Mouse (Mus musculus) neural tube, embryonic 10.5 days (tissue): ENCODE measurements at regions not wholly inside any gene's neighbourhood (a gene's known extent, or its start where the extent isn't known, plus 50 kb on each side); places are given as distances from the start of the nearest gene placed in this dataset.

ENCODE experiments used
- DNase-seq: peaks from one replicate; pipeline ENCODE4 v3.0.0-alpha.2; 2017; ENCODE audit warnings: low spot score; ENCODE audit errors: extremely low spot score

DNA sequence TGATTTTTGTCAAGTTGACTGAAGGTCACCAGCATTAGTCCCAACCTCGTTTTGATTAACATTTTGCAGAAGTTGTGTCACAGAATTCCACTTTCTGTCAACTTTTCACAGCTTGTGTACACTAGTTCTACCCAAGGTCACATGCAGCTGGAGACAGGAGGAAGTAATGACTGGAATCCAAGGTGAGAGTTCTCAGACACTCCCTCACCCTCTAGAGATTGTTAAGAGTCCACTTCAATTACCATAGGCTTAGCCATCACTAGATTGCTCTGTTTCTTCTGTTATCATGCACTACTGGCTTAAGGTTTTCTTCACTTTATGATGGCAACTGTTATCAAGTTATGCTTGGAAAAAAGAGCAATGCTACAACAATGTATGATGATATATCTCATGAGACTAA is 379.0 kb downstream of the Samd5 start:
- no peak for DNase-seq

DNA sequence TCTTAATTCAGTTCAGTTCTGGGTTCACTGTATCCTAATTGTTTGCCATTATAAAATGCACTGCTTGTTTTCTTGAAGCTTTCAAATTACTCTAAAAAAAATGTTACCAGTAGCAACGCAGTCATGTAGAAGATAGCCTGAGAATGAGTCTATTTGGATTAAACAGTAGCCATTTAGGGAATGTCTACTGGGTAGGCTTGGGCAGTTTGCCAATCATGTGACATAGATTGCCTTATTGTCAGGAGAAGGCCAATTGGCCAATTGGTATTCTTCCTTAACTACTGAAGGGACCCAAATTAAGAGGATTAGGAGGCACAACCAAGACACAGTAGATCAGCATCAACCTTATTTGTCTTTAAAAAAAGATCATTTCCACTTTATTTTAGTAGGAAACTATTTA is 379.7 kb downstream of the Samd5 start:
- no peak for DNase-seq

DNA sequence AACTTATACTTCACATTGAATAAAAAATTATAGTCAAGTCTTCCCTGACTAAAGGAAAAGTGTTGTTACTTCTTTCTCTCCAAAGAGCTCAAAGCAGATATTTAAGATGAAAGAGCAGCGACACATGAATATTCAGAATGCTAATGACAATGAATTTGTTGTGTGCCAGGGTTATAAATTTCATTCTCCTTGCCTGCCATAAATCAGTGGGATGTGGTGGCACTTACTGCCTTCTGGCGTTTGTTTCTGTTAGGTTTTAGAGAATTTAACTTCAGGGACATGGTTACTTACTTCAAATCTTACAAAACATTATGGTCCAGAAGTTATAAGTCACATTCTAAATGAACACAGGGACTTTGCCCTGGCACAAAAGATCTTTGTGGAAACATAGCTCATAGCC is 380.4 kb downstream of the Samd5 start:
- DNase-seq, result no peak

DNA sequence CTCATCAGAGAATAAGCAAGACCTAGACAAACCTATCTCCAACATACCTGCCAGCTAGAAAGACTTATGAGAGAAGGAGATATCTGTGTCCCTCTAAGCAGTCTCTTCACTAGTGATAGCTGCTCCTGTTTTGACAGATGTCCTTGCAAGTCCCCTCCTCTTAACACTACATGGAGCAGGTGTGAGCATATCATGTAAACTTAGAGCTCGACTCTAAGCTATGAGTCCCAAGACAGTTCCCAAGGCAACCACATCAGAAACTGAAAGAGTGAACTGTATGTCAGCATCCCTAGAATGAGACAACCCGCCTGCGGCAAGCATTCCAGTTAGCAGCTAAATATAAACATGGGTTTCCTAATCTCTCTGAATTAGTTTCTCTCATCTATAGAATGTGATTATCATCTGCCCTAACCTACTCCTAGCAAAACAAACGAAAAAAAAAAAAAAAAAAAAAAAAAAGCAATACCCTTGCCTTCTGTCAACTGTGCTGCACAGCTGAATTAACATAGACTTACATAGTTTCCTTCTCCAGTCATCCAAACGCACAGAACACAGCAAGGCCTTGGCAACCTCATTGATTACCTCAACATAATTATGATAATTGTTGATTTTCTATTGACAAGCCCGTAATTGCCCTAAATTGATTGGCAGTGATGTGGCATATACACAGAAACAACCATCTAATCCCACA is 383.4 kb downstream of the Samd5 start:
- DNase-seq, result no peak

DNA sequence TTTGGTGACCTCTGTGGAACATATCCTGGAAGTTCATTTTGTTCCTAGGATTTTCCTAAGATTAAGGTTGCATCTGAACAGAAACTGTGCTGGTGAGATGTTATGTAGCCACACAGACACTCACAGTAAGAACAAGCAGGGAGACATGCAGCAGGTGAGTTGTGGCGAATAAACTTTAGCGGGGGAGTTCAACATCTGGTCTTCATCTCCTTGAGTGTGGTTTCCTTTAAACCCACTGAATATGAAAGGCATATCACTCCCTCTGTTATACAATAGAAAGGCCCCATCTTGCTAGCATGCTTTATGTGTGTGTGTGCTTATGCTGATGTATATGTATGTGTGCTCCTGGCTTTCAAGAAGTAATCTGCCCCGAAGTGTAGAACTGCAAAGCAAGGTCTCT is 387.1 kb upstream of the Sash1 start:
- no peak for DNase-seq

DNA sequence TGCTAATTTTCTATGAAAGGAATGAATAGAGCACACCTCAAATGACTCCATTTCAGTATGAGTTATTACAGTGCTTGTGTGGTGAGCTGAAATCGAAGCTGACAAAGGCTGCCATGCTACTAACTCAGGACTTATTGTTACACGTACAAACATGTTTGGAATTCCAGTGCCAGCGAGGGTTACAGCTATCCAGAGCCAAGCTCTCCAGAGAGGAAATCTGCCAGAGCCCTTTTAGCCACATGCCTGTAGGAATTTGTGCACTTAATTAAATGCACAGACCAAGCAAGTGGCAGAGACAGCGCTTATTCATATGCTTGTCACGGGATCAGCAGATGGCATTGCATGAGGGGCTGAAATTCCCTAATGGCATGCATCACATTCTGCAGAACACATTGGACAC is 386.4 kb upstream of the Sash1 start:
- peak; percentile 23 for DNase-seq

DNA sequence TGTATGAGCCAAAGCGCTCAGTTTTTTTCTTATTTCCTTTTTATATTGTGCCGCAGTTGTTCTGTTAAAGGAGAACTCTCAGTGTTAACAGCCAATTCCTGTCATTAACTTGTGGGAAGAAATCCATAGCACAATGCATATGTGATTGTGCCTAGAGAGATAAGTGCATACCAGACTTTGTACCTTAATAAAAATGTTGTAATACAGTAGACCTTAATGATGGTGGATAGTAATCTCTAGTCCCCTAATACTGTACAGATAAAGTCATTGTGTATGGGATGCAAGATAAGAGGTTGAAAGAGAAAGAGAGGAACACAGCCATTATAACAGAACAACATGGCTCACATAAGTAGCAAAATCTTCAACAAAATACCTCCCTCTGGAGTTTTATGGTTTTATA is 379.7 kb upstream of the Sash1 start:
- DNase-seq, result no peak

DNA sequence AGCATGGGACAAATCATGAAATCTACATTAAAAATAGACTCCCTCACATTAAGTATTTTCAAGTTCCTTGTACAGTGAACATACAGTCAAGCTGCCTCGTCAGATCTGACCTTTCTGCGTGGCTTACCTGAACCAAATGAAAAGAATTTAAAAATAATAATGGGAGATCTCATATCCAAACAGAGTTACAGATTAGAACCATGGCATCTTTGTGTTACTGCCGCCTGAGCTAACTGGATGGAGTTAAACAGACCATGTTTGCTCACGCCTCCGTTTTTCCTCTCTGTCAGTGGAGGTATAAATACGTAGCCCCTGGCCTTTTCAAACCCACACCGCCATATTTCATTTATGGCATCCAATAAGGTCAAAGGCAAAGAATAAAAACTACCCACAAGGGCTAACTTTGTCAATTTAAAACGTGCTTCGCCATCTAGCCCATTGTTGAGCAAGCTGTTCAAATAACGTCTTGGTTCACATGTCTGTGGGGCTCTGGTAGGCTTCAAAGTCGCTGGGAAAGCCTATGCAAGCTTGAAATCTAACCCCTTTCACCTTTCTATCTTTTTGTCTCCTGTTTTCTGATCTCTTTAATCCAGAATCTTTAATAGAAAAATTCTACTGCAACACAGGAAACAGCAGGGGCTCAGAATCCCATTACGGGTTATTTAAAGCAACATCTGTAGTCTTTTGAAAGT is 378.6 kb upstream of the Sash1 start:
- DNase-seq, result no peak

DNA sequence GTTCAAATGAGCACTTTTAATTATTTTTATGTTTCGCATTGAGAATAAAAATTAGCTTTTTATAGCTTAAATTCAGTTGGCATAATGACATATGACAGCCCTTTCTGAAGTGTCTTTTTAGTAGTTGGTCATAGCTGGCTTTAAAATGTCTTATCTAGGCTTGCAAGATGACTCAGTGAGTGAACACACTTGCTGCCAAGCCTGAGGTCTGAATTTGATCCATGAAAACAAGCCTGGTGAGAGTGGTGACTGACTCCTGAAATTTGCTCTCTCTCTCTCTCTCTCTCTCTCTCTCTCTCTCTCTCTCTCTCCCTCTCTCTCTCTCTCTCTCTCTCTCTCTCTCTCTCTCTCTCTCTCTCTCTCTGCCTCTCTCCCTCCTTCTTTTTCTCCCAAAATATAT is 372.8 kb upstream of the Sash1 start:
- no peak for DNase-seq

DNA sequence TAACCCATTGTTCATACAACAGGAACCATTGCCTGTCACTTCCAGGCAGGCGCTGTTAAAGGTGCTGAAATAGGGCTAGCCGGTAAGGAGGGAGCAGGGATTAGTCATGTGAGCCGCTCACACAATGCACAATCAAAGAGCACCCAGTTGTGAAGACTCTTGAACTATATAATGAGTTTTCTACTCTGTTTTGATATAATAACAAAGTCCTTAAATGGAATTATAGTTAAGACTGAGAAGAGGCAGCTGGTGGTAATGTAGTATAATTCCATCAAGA is 367.0 kb upstream of the Sash1 start:
- DNase-seq, result no peak

DNA sequence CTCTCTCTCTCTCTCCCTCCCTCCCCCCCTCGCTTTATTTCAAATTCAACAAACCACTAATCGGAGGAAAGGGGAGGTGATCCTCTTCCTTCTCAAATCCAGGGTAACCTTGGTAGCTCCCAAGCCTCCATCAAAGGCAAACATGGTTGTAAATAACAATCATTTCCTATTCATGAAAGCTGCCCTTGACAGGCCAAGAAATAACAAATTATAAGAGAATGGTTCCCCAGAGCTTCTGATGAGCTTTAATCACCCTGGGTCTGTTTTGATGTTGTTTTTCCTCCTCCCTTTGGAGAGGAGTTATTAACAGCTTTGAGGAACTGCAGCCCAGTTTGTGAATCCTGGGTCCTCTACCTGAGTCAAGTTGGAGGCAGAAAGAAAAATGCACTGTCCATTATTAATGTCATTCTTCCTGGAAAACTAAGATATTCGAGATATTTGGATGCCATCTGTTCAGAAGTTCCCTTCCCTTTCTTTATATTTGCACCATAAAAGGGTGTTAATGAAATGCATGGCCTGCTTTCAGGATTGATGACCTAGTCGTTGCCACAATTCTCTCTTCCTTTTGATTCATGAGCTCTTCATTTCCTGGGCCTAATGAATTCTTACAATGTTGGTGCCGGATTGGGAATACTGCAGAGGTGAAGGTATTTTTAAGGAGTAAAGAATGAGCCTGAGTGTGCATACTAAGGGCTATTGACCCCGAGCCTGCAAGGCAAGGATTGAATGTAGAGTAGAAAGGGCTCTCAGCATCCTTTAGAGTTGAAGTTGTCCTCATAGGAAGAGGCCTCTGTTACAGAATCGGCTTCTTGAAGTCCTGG is 366.5 kb upstream of the Sash1 start:
- DNase-seq, result no peak

DNA sequence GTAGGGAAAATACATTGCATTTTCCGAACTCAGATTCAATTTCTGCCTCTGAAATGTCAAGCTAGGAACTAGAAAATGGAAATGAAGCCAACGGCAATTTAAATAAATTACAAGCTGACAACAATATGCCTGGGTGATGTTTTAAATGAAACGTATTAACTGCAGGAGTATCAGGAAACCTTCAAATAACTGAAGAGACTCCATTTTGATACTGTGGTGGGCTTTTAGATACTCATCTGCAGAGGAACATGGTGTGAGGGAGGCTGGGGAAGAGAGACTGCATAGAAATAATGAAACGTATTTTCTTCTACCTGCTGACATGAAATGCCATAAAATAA is 357.4 kb upstream of the Sash1 start:
- no peak for DNase-seq

DNA sequence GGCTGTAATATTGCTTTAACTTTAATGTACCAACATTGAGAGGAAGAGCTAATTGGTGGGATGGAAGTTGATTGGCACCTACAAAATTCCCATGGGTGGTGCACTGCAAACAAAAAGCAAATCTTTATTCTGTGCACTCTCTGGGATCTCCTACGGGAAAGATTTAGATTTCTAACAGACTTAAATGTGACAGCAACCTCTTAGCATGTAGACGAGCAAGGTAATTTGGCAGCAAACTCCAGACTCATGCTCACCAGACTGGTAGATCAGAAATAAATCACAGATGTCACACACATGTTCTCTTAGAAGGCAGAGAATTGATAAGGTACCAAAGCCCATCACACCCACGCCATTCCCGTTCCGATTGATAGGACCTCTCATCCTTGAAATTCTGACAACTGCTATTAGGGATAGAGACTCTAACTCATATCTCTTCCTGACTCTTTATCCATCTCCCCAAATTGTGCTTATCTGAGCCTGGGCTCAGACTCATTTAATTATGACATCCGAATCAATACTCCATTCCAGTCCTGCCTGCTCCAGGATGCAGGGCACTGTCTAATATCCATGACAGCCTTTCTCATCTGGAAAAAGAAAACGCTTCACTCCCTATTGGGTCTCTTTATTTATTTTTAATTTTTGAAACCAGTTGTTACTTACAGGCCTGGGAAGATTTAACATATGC is 356.9 kb upstream of the Sash1 start:
- no peak for DNase-seq

DNA sequence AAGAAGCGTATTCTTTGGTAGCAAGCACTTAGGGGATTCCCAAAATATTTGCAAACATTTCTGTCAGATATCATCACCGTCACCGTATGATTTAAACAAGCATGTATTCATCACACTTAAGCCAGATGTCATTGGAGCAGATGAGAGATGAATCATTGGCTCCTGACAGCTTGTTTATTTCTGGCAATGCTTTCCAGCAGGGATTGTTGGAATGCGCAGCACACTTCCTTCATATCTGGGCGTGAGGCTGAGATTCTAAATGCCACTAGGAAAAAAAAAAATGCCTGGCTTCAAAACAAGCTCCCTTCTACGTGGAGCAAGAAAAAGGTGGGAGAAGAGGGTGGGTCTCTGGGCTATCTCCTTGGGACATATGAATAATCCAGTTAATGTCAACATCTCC is 354.1 kb upstream of the Sash1 start:
- no peak for DNase-seq

DNA sequence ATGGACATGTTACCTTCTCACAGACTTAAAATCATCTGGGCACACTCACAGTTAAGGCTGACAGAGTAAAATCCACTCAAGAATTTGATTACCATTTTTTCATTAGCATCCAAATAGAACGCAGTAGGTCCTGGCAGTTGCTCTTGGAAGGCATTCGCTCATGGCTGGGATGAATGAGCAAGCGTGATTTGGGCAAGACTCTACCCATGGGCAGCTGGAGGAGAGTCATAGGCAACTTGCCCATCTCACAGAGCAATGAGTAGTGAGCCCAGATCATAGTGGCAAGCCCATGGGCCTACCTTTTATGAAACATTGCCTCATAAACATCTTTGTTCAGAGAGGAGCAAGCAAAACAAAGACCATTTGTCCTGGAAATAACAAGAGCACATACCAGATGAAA is 345.9 kb upstream of the Sash1 start:
- DNase-seq, result no peak

DNA sequence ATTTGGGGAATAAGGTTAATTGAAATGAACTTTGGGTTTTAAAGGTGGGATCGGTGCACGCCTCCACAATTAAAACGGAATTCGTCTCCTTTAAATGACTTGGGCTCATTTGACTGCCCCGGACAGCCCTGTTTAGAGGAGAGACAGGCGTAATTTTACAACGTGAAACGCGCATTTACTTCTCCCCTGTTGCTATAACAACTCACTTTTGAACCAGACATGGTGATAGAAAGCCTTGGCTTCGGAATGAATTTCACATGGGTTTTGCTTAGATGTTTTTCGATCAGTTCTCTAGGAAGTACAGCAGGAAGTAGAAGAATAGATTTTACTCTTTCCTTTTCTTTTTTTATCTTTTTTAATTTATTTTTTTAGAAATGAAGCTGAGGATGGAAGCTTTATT is 343.2 kb upstream of the Sash1 start:
- no peak for DNase-seq

DNA sequence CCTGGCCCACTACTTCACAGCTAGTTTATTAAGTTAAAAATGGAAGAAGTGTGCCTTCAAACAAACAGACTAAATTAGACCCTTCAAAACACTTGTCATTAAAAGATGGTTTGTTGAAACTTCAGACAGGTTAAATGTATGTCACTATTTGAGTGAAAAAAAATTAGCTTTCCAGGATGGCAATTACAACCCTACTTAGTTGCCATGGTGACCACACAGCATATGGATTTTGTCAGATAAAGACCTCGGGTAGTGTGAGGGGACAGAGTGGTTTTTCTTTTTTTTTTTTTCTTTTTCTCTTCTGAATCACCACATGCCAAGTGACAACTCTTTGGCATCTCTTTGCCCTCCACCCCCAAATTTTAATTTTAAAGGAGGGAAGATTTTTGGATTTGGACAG is 341.5 kb upstream of the Sash1 start:
- no peak for DNase-seq

DNA sequence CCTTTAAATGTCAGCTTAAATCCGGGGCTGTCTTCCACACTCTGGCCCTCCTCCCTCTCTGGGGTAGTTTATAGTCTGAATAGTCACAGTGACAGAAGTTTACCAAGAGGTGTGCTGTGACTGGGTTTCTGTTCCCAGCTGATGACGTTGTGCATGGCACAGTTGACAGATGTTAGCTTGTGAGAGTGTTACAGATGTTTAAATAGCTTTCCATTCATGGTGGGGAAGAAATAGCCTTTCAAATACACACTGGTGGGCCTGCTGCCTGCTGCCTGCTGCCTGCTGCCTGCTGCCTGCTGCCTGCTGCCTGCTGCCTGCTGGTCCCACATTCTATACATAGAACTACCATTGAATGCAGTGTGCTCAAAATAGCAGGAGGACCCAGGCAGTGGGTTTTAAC is 324.8 kb upstream of the Sash1 start:
- no peak for DNase-seq

DNA sequence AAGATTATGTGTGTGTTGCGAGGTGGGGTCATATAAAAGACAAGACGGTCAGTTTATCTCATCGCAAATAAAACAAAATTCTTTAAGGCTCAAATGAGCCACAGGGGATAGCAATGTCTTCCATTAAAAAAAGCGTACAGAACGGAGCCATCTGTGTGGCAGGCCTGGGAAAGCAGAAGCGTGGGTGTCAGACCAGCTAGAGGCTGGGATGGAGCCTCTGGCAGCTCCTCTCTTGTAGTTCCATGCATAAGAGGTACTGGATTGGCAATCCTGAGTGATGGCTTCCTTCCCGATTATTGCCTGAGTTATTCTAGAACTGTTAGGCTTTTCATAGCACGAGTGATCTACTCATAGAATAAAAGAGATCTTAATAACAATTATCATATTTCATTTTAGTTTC is 318.2 kb upstream of the Sash1 start:
- no peak for DNase-seq

DNA sequence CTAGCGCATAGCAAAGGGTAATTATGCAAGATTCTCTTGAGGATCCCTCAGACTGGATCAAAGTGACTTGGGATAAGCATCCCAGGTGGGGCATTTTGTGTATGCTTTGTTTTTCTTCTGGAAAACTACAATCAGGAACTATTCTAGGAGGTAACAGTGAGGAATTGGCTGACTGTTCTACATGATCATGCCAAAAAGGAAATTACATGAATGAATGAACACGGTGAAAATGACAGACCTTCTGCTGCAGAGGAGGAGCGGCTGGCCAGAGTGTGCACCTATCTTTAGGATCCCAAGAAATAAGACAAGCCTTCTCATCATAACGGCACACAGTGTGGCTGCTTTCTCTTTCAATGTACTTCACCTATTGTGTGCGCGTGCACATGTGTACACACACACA is 317.5 kb upstream of the Sash1 start:
- DNase-seq, result no peak

DNA sequence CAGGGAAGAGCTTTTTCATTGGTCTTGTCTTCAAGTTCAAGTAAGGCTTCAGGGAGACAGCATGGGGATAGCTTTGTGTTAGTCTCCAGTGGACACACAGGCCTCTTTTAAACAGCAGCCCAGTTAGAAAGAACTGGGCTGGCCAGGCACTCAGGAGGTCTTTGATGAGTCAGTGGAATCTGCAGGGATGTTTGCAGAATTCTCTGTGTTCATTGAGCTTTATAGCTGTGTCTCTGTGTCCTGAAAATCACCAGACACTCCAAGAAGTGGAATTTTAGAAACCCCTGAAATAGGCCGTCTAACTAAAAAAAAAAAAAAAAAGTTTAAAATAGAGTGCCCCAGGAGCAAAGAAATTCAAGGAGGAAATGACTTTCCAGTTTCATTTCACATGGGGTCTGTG is 317.1 kb upstream of the Sash1 start:
- DNase-seq, result no peak

DNA sequence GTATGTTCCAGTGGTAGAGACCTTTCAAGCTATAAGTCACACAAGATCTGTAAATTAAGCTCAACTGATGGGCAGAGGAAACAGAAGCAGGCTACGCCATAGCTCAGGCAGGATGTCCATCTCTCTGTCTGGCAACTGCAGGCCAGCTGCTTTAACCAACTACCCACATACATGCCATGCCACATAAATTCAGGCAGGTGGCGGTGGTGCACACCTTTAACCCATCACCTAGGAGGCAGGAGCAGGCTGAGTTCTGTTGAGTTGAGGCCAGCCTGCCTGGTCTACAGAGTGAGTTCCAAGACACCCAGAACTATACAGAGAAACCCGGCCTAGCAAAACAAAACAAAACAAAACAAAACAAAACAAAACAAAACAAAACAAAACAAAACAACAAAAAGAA is 289.1 kb upstream of the Sash1 start:
- DNase-seq, result no peak
